Mouse (Mus musculus) MEL (cell line): Measurements from ENCODE around the gene Cd164l2. TPM values are rescaled to one million over a fixed set of nuclear protein-coding genes. Genes with fewer than 3 reads are reported as not detected.
A peak's percentile ranks its signal among the peaks of the same experiment; 100 is the strongest.

Experiments
- DNase-seq: peaks from one replicate; pipeline ENCODE4 v3.0.0; 2011; ENCODE audit warnings: low read depth, low spot score
- H3K27ac ChIP-seq: 2 replicates; pipeline ENCODE4 v1.5.1; 2012; ENCODE audit warnings: low read depth, mild to moderate bottlenecking, control low read depth, low read length, moderate library complexity; ENCODE audit not compliant: control insufficient read depth
- H3K27me3 ChIP-seq, 2 experiments: fragments of 150-350 bp in 1 of 2; sonication (generic) in 1 of 2; 2 replicates each; pipeline ENCODE4 v1.6.1; 2012; ENCODE audit warnings: low read length in 2 of 2, mild to moderate bottlenecking in 2 of 2, improper control_type of control experiment in 1 of 2, moderate library complexity in 1 of 2; ENCODE audit not compliant: insufficient read depth in 2 of 2, control insufficient read depth in 1 of 2
- H3K36me3 ChIP-seq, 2 experiments: 2 replicates each; pipeline ENCODE4 v1.6.1; 2012 to 2014; ENCODE audit warnings: low read length in 2 of 2, improper control_type of control experiment in 1 of 2, inconsistent platforms in 1 of 2, mild to moderate bottlenecking in 1 of 2; ENCODE audit not compliant: insufficient read depth in 2 of 2, control insufficient read depth in 1 of 2
- H3K4me1 ChIP-seq, 2 experiments: fragments of 150-350 bp in 1 of 2; sonication (generic) in 1 of 2; 2 replicates each; pipeline ENCODE4 v1.6.1; 2012; ENCODE audit warnings: low read length in 2 of 2, improper control_type of control experiment in 1 of 2, mild to moderate bottlenecking in 1 of 2; ENCODE audit not compliant: insufficient read depth in 2 of 2, control insufficient read depth in 1 of 2
- H3K4me3 ChIP-seq, 2 experiments: fragments of 150-350 bp in 1 of 2; sonication (generic) in 1 of 2; 2 replicates each; pipeline ENCODE4 v1.5.1; 2012; ENCODE audit warnings: low read depth in 2 of 2, low read length in 2 of 2, mild to moderate bottlenecking in 2 of 2, moderate library complexity in 2 of 2, control low read depth in 1 of 2, improper control_type of control experiment in 1 of 2; ENCODE audit not compliant: control insufficient read depth in 1 of 2, insufficient read depth in 1 of 2
- H3K79me2 ChIP-seq: 2 replicates; pipeline ENCODE4 v1.6.1; 2012; ENCODE audit warnings: mild to moderate bottlenecking, low read length, moderate library complexity; ENCODE audit not compliant: control insufficient read depth, poor library complexity, insufficient read depth
- H3K9ac ChIP-seq: 2 replicates; pipeline ENCODE4 v1.6.1; 2012; ENCODE audit warnings: low read depth, mild to moderate bottlenecking, control low read depth, low read length, moderate library complexity; ENCODE audit not compliant: control insufficient read depth, poor library complexity, severe bottlenecking
- H3K9me3 ChIP-seq: fragments of 150-350 bp; sonication (generic); replicated peaks from 2 replicates; pipeline ENCODE4 v1.6.1; 2012; ENCODE audit warnings: mild to moderate bottlenecking, low read length, improper control_type of control experiment, moderate library complexity; ENCODE audit not compliant: insufficient read depth
- CHD1 ChIP-seq: IDR thresholded peaks from 2 replicates; pipeline ENCODE4 v1.6.1; 2012; ENCODE audit warnings: low read depth, mild to moderate bottlenecking, inconsistent platforms, low read length, improper control_type of control experiment
- CHD2 ChIP-seq: IDR thresholded peaks from 2 replicates; pipeline ENCODE4 v1.6.1; 2011; ENCODE audit warnings: low read length, improper control_type of control experiment
- E2F4 ChIP-seq: IDR thresholded peaks from 2 replicates; pipeline ENCODE4 v1.6.1; 2011; ENCODE audit warnings: low read depth, low read length, improper control_type of control experiment, borderline replicate concordance
- ELF1 ChIP-seq: IDR thresholded peaks from 2 replicates; pipeline ENCODE4 v1.6.1; 2014; ENCODE audit warnings: low read depth, mild to moderate bottlenecking, inconsistent platforms, low read length, improper control_type of control experiment, moderate library complexity
- EP300 ChIP-seq, 2 experiments: IDR thresholded peaks; 2 replicates each; pipeline ENCODE4 v1.6.1; 2011; ENCODE audit warnings: improper control_type of control experiment in 2 of 2, low read length in 2 of 2, low read depth in 1 of 2, mild to moderate bottlenecking in 1 of 2
- ETS1 ChIP-seq: IDR thresholded peaks from 2 replicates; pipeline ENCODE4 v1.6.1; 2012; ENCODE audit warnings: low read depth, mild to moderate bottlenecking, inconsistent platforms, low read length, improper control_type of control experiment, moderate library complexity
- GABPA ChIP-seq: IDR thresholded peaks from 2 replicates; pipeline ENCODE4 v1.6.1; 2012; ENCODE audit warnings: low read depth, mild to moderate bottlenecking, inconsistent platforms, low read length, improper control_type of control experiment, moderate library complexity
- GATA1 ChIP-seq: IDR thresholded peaks from 2 replicates; pipeline ENCODE4 v1.6.1; 2011; ENCODE audit warnings: low read depth, low read length, improper control_type of control experiment
- HCFC1 ChIP-seq: IDR thresholded peaks from 2 replicates; pipeline ENCODE4 v1.6.1; 2012; ENCODE audit warnings: low read depth, mild to moderate bottlenecking, inconsistent platforms, low read length, improper control_type of control experiment, moderate library complexity
- JUND ChIP-seq: IDR thresholded peaks from 2 replicates; pipeline ENCODE4 v1.6.1; 2011; ENCODE audit warnings: low read depth, mild to moderate bottlenecking, improper control_type of control experiment, low read length
- MAFK ChIP-seq: IDR thresholded peaks from 2 replicates; pipeline ENCODE4 v1.6.1; 2011; ENCODE audit warnings: low read depth, mild to moderate bottlenecking, low read length, improper control_type of control experiment, borderline replicate concordance
- MAX ChIP-seq: IDR thresholded peaks from 2 replicates; pipeline ENCODE4 v1.6.1; 2011; ENCODE audit warnings: low read length, improper control_type of control experiment
- MAZ ChIP-seq: IDR thresholded peaks from 2 replicates; pipeline ENCODE4 v1.6.1; 2012; ENCODE audit warnings: low read depth, mild to moderate bottlenecking, inconsistent platforms, low read length, improper control_type of control experiment
- MEF2A ChIP-seq: IDR thresholded peaks from 2 replicates; pipeline ENCODE4 v1.6.1; 2014; ENCODE audit warnings: low read depth, mild to moderate bottlenecking, inconsistent platforms, low read length, improper control_type of control experiment; ENCODE audit not compliant: poor library complexity, insufficient replicate concordance, severe bottlenecking; ENCODE audit errors: extremely low read depth
- MXI1 ChIP-seq: IDR thresholded peaks from 2 replicates; pipeline ENCODE4 v1.6.1; 2011; ENCODE audit warnings: mild to moderate bottlenecking, low read depth, low read length, improper control_type of control experiment
- MYB ChIP-seq: IDR thresholded peaks from 2 replicates; pipeline ENCODE4 v1.6.1; 2011; ENCODE audit warnings: mild to moderate bottlenecking, low read depth, low read length, improper control_type of control experiment
- MYC ChIP-seq: IDR thresholded peaks from 2 replicates; pipeline ENCODE4 v1.6.1; 2011; ENCODE audit warnings: low read depth, mild to moderate bottlenecking, low read length, improper control_type of control experiment, moderate library complexity
- NRF1 ChIP-seq: IDR thresholded peaks from 2 replicates; pipeline ENCODE4 v1.6.1; 2014; ENCODE audit warnings: low read depth, mild to moderate bottlenecking, inconsistent platforms, low read length, improper control_type of control experiment, moderate library complexity; ENCODE audit not compliant: poor library complexity, insufficient read depth, severe bottlenecking
- POLR2AphosphoS2 ChIP-seq: IDR thresholded peaks from 2 replicates; pipeline ENCODE4 v1.6.1; 2011; ENCODE audit warnings: low read length, improper control_type of control experiment
- POLR2AphosphoS5 ChIP-seq: IDR thresholded peaks from 2 replicates; pipeline ENCODE4 v1.6.1; 2012; ENCODE audit warnings: low read depth, borderline replicate concordance, mild to moderate bottlenecking, inconsistent platforms, low read length, moderate library complexity, mixed read lengths
- RCOR1 ChIP-seq: IDR thresholded peaks from 2 replicates; pipeline ENCODE4 v1.6.1; 2012; ENCODE audit warnings: low read depth, mild to moderate bottlenecking, inconsistent platforms, low read length, improper control_type of control experiment
- SIN3A ChIP-seq: IDR thresholded peaks from 2 replicates; pipeline ENCODE4 v1.6.1; 2012; ENCODE audit warnings: low read length, improper control_type of control experiment, inconsistent platforms
- SMC3 ChIP-seq: IDR thresholded peaks from 2 replicates; pipeline ENCODE4 v1.6.1; 2011; ENCODE audit warnings: low read depth, low read length, improper control_type of control experiment
- TCF12 ChIP-seq: IDR thresholded peaks from 2 replicates; pipeline ENCODE4 v1.6.1; 2014; ENCODE audit warnings: low read depth, mild to moderate bottlenecking, inconsistent platforms, low read length, improper control_type of control experiment, moderate library complexity
- UBTF ChIP-seq: IDR thresholded peaks from 2 replicates; pipeline ENCODE4 v1.6.1; 2012; ENCODE audit warnings: low read depth, mild to moderate bottlenecking, inconsistent platforms, low read length, improper control_type of control experiment, moderate library complexity, borderline replicate concordance; ENCODE audit not compliant: insufficient read depth
- USF1 ChIP-seq: IDR thresholded peaks from 2 replicates; pipeline ENCODE4 v1.6.1; 2014; ENCODE audit warnings: low read depth, mild to moderate bottlenecking, inconsistent platforms, low read length, improper control_type of control experiment, moderate library complexity
- ZKSCAN1 ChIP-seq: IDR thresholded peaks from 2 replicates; pipeline ENCODE4 v1.6.1; 2012; ENCODE audit warnings: low read depth, mild to moderate bottlenecking, inconsistent platforms, low read length, improper control_type of control experiment, moderate library complexity
- ZMIZ1 ChIP-seq: IDR thresholded peaks from 2 replicates; pipeline ENCODE4 v1.6.1; 2012; ENCODE audit warnings: low read depth, mild to moderate bottlenecking, inconsistent platforms, low read length, improper control_type of control experiment, moderate library complexity
- polyA plus RNA-seq, 2 experiments: library from polyadenylated mRNA; stranded (reverse) in 1 of 2; unstranded in 1 of 2; fragments of >175 nt in 1 of 2; fragments of >200 nt in 1 of 2; gene quantifications; 2 replicates each; pipeline versions ENCODE4 v1.2.1 to v1.2.4; 2012; ENCODE audit warnings: low replicate concordance in 2 of 2, low read depth in 1 of 2; ENCODE audit not compliant: insufficient read length in 2 of 2, insufficient read depth in 1 of 2, missing spikeins in 1 of 2
- total RNA-seq: library from RNA; depleted of rRNA; stranded (reverse); fragments of 300-350 nt; gene quantifications from 2 replicates; pipeline ENCODE4 v1.2.3, GENCODE M21; 2012

The Cd164l2 gene
- total and polyA plus RNA-seq, 3 experiments = not detected

DNA sequence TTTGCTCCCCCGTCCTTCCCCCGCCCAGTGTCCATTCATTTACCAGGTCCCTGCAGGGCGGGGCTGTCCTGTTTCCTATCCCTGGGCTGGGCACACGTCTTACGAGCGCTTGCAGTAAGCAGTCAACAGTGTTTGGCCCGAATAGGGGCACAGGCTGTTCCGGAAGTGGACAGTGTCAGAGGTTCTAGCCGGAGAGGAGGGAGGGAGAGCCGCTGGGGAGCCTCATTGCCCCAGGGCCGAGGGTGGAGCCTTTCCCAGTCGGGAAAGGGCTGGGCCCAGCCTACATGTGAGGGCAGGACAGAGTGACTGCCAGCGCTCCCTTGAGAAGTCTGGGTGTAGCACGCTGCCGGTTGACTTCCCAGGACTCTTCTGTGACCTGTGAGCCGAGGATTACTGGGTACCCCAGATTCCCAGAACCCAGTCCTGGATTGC, 28.6 kb downstream of the Cd164l2 start, which contains the start of gene Map3k6:
TSS of gene Map3k6 (plus strand) at position 329 of the 432 bp plus-strand sequence.
- no peak for TF ChIP-seq RCOR1
- no peak for TF ChIP-seq USF1
- TF ChIP-seq ETS1 = no peak
- TF ChIP-seq MXI1 = peak; percentile 66; the same call in 1 of the 2 replicates
- H3K4me1 ChIP-seq = peaks cover 10 to 53% of the 10 kb centered on the region in 2 experiments

DNA sequence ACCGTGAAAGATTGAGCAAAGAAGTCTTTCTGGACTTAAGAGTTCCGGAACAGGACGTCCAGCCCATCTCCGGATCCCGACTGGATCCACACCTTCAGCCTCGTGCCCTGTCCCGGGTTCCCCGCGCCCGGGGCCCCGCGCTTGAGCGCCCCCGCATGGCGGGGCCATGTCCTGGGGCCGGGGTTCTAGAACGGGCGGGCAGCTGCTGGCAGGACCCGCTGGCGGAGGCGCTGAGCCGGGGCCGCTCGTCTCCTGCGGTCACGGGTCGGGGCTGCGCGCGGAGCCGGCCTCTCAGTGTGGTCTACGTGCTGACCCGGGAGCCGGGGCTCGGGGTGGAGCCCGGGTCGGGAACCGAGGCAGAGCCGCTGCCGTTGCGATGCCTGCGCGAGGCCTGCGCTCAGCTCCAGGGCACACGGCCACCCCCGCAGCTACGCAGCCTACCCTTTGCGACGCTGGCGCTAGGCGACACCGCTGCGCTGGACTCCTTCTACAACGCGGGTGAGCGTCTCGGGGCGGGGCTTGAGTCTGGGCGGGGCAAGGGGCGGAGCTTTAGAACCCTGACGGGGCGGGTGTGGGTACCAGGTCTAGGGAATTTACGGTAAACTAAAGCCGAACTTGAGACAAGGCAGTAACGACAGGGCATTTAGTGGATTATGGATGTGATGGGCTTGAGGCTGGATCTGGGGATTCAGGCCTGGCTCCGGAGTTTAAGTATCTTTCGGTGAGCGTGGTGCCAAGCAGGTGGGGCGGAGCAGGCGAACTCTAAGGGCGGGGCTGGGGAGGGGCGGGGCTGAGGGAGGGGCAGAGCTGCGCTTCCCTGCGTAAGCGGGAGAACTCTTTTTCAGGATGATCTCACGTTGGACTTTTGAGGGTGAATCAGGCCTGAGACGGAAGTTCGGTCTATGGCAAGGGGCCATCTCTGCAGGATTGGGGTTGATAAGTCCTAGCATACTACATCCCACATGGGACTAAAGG, 29.3 kb downstream of the Cd164l2 start:
- Histone ChIP-seq H3K4me3 (peak overlapping the region; percentile 75 to 85), H3K9ac (peak overlapping the region; percentile 74), H3K36me3 (peaks cover 0 to 36% of the 10 kb centered on the region in 2 experiments; a peak in 2 of 4 replicates), H3K9me3 (no peaks in the 10 kb centered on the region), H3K79me2 (peaks cover 8% of the 10 kb centered on the region), H3K4me1 (peaks cover 10 to 60% of the 10 kb centered on the region in 2 experiments), H3K27ac (peak overlapping the region; percentile 94), H3K27me3 (no peaks in the 10 kb centered on the region)
- DNase-seq = peak; percentile 93
- TF ChIP-seq HCFC1 = peak; percentile 14; the same call in 1 of the 2 replicates
- no peak for TF ChIP-seq ZMIZ1
- TF ChIP-seq USF1 = no peak
- no peak; the same call in none of the 2 replicates for TF ChIP-seq SIN3A
- TF ChIP-seq MEF2A = no peak
- TF ChIP-seq MAFK = no peak
- peak; percentile 41 for TF ChIP-seq TCF12
- TF ChIP-seq CHD1 = no peak
- TF ChIP-seq MYC = 0 out of 2 replicates have a peak, but pooled peaks have one; percentile 25
- peak; percentile 18; the same call in 1 of the 2 replicates for TF ChIP-seq MAZ
- no peak for TF ChIP-seq GABPA
- TF ChIP-seq CHD2 = no peak
- TF ChIP-seq GATA1 = peak; percentile 45
- TF ChIP-seq SMC3 = 0 out of 2 replicates have a peak, but pooled peaks have one; percentile 5
- no peak for TF ChIP-seq ELF1
- TF ChIP-seq JUND = no peak
- no peak for TF ChIP-seq ZKSCAN1
- no peak for TF ChIP-seq E2F4
- TF ChIP-seq MAX = no peak
- no peak for TF ChIP-seq MYB
- TF ChIP-seq EP300 (IDR thresholded peaks at IDR 0.05; ENCODE audit: low read depth in 1 of 2, low read length in 2 of 2) = peak; percentile 45 to 55
- no peak for TF ChIP-seq POLR2AphosphoS5
- TF ChIP-seq UBTF = peak; percentile 92; the same call in 1 of the 2 replicates
- TF ChIP-seq ETS1 = 0 out of 2 replicates have a peak, but pooled peaks have one; percentile 8
- peak; percentile 74 for TF ChIP-seq NRF1
- peak; percentile 77 for TF ChIP-seq POLR2AphosphoS2

More for the DNA sequence above, 28.6 kb downstream of the Cd164l2 start, which contains the start of gene Map3k6:
- Histone ChIP-seq H3K9ac (peak within 1 kb of the TSS; percentile 74), H3K4me3 (peak within 1 kb of the TSS; percentile 75 to 85), H3K79me2 (peaks cover 8% of the 10 kb centered on the region), H3K27ac (peak within 1 kb of the TSS; percentile 94), H3K9me3 (no peaks in the 10 kb centered on the region), H3K27me3 (no peaks in the 10 kb centered on the region), H3K36me3 (peaks cover 0 to 34% of the 10 kb centered on the region in 2 experiments; a peak in 2 of 4 replicates)
- DNase-seq = peak; percentile 72
